Mouse (Mus musculus): Measurements from ENCODE around the gene Egln2. TPM values are rescaled to one million over a fixed set of nuclear protein-coding genes. Genes with fewer than 3 reads are reported as not detected.
A peak's percentile ranks its signal among the peaks of the same experiment; 100 is the strongest.

Egln2 gene
- total RNA-seq, 2 experiments from 2014 or later: 58.6 to 60.1 TPM

GRCm38 (mm10) chr7:27132588-27132987 is 34.0 kb downstream of the Egln2 start:
- peak; percentile 40 to 74 for DNase-seq

GRCm38 (mm10) chr7:27131387-27131786 is 35.2 kb downstream of the Egln2 start:
- DNase-seq: no peak

GRCm38 (mm10) chr7:27130521-27131370 is 35.9 kb downstream of the Egln2 start:
- no peak for DNase-seq

GRCm38 (mm10) chr7:27129811-27130210 is 36.8 kb downstream of the Egln2 start:
- no peak for DNase-seq

- DNase-seq: no peak
These were observed 37.7 kb downstream of the Egln2 start for GRCm38 (mm10) chr7:27128946-27129345.

- DNase-seq: peak in 1 of 2 experiments; percentile 46
These were observed 38.4 kb downstream of the Egln2 start for GRCm38 (mm10) chr7:27128162-27128561.

GRCm38 (mm10) chr7:27124969-27125368 is 41.6 kb downstream of the Egln2 start:
- no peak for DNase-seq

GRCm38 (mm10) chr7:27124305-27124832 is 42.2 kb downstream of the Egln2 start:
- DNase-seq: no peak

- DNase-seq: no peak
These were observed 46.9 kb downstream of the Egln2 start, which contains the start of gene Cyp2f2 for GRCm38 (mm10) chr7:27119676-27120075. TSS of gene Cyp2f2 (plus strand) at chr7:27119909.

GRCm38 (mm10) chr7:27118033-27118511 is 48.5 kb downstream of the Egln2 start:
- DNase-seq: peak in 1 of 2 experiments; percentile 64

GRCm38 (mm10) chr7:27111987-27112386 is 54.6 kb downstream of the Egln2 start:
- no peak for DNase-seq

- DNase-seq: no peak
These were observed 55.6 kb downstream of the Egln2 start for GRCm38 (mm10) chr7:27111038-27111437.

GRCm38 (mm10) chr7:27110327-27110726 is 56.3 kb downstream of the Egln2 start:
- no peak for DNase-seq

Small RNAs within 50 kb of the gene (microRNA-seq; reads per million reads assigned to microRNA genes)
- gene Mir1191 (0 to 0.27 reads per million in 2 experiments), gene Mir3101 (0 reads per million in 2 experiments)

Other genes with a start within 250 kb of the Egln2 start
- gene Cyp2a22, start 227.4 kb downstream of the Egln2 start, total RNA-seq (2021): not detected
- gene Cyp2a12, start 137.7 kb downstream of the Egln2 start, total RNA-seq (2021): not detected
- 10 to 100 TPM in 1 of 2 experiments, under 1 TPM in 1; 0.92 to 47.3 TPM for gene Cyp2f2, start 46.9 kb downstream of the Egln2 start, total RNA-seq (2021)
- gene Cyp2t4, start 13.1 kb downstream of the Egln2 start, total RNA-seq (2021): not detected
- gene Rab4b, start 12.1 kb upstream of the Egln2 start, total RNA-seq (2021): 10 to 100 TPM; 10.5 to 11.6 TPM
- not detected for gene Gm21983, start 14.3 kb upstream of the Egln2 start, total RNA-seq (2021)
- gene Mia, start 14.4 kb upstream of the Egln2 start, total RNA-seq (2021): under 1 TPM in 1 of 2 experiments, not detected in 1; 0.57 TPM
- 10 to 100 TPM; 10.8 to 15.7 TPM for gene BC024978, start 29.0 kb upstream of the Egln2 start, total RNA-seq (2021)
- 10 to 100 TPM; 40.1 to 40.2 TPM for gene Snrpa, start 29.5 kb upstream of the Egln2 start, total RNA-seq (2021)
- 1 to 10 TPM; 4.6 TPM for gene Itpkc, start 61.9 kb upstream of the Egln2 start, total RNA-seq (2021)
- 10 to 100 TPM in 1 of 2 experiments, 1 to 10 TPM in 1; 9.8 to 11.3 TPM for gene Coq8b, start 66.2 kb upstream of the Egln2 start, total RNA-seq (2021)
- 1 to 10 TPM; 2.4 to 3.3 TPM for gene Numbl, start 91.6 kb upstream of the Egln2 start, total RNA-seq (2021)
- 100 to 1,000 TPM; 185 to 206 TPM for gene Ltbp4, start 170.9 kb upstream of the Egln2 start, total RNA-seq (2021)
- 1 to 10 TPM; 5.6 to 6.3 TPM for gene Shkbp1, start 189.2 kb upstream of the Egln2 start, total RNA-seq (2021)
- gene Gm20479, start 190.6 kb upstream of the Egln2 start, total RNA-seq (2021): not detected